Mouse (Mus musculus) liver, embryonic 14.5 days (tissue): ENCODE measurements around the gene Gm1673.

Source experiments
- CTCF ChIP-seq: IDR thresholded peaks from 2 replicates; pipeline ENCODE4 v1.5.1; 2016; ENCODE audit warnings: antibody characterized with exemption, low read depth, control low read depth
- EP300 ChIP-seq: IDR thresholded peaks from 2 replicates; pipeline ENCODE4 v1.6.1; 2016; ENCODE audit warnings: antibody characterized with exemption, low read depth

DNA sequence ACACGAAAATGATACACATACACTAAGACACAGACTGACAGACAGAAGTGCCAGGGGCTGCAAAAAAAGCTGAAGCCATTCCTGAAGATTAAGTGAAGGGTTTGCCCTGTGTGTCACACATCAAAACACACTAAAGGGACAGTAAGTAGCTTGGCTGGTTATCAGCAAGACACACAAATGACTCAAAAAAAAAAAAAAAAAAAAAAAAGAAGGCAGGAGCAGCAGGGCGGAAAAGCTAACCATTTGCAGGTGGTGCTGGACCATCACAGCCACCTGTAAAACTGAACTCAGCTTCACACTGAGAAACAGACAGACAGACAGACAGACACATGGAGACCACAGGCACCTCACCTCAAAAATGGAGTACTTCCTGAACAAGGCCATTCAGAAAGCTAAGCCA is 49.2 kb upstream of the Gm1673 start:
- no peak for TF ChIP-seq CTCF
- no peak for TF ChIP-seq EP300
